Mouse (Mus musculus): ENCODE measurements around the gene Tcam1.
"Not testable (repeated sequence)": the region's sequence is repeated elsewhere in the genome, so short reads cannot be mapped to it uniquely, and the experiment has no call there.

Gene Tcam1

GRCm38 (mm10) chr11:106276454-106276853, at the start of gene Tcam1:
Gene Tcam1, plus strand, starts transcription at chr11:106276672.
- DNase-seq (ENCODE audit: low spot score) = peak; percentile 94

- not testable (repeated sequence) for DNase-seq (ENCODE audit: low spot score)
Observed at GRCm38 (mm10) chr11:106233978-106234377, 42.5 kb upstream of the Tcam1 start.

GRCm38 (mm10) chr11:106246834-106247233, 29.6 kb upstream of the Tcam1 start:
- DNase-seq (ENCODE audit: low spot score) = no peak

GRCm38 (mm10) chr11:106249326-106249725, 27.1 kb upstream of the Tcam1 start:
- no peak for DNase-seq (ENCODE audit: low spot score)

GRCm38 (mm10) chr11:106254767-106255166, 21.7 kb upstream of the Tcam1 start:
- DNase-seq (ENCODE audit: low spot score) = no peak

- no peak for DNase-seq (ENCODE audit: low spot score)
Observed at GRCm38 (mm10) chr11:106255174-106255573, 21.3 kb upstream of the Tcam1 start.

- peak; percentile 99 for DNase-seq (ENCODE audit: low spot score)
Observed at GRCm38 (mm10) chr11:106255685-106256451, 20.6 kb upstream of the Tcam1 start, which contains the start of the genes Ftsj3 and Psmc5. Gene Ftsj3, minus strand, starts transcription at chr11:106256079. Gene Psmc5, plus strand, starts transcription at chr11:106256154.

- no peak for DNase-seq (ENCODE audit: low spot score)
Observed at GRCm38 (mm10) chr11:106256775-106257174, 19.7 kb upstream of the Tcam1 start.

GRCm38 (mm10) chr11:106260826-106261450, 15.5 kb upstream of the Tcam1 start:
- DNase-seq (ENCODE audit: low spot score) = no peak

- no peak for DNase-seq (ENCODE audit: low spot score)
Observed at GRCm38 (mm10) chr11:106263963-106264362, 12.5 kb upstream of the Tcam1 start.

- no peak for DNase-seq (ENCODE audit: low spot score)
Observed at GRCm38 (mm10) chr11:106264988-106265387, 11.5 kb upstream of the Tcam1 start.

- DNase-seq (ENCODE audit: low spot score) = no peak
Observed at GRCm38 (mm10) chr11:106265570-106265969, 10.9 kb upstream of the Tcam1 start.

- DNase-seq (ENCODE audit: low spot score) = no peak
Observed at GRCm38 (mm10) chr11:106266431-106266830, 10.0 kb upstream of the Tcam1 start.

GRCm38 (mm10) chr11:106267311-106267852, 9.1 kb upstream of the Tcam1 start:
- DNase-seq (ENCODE audit: low spot score) = no peak

- no peak for DNase-seq (ENCODE audit: low spot score)
Observed at GRCm38 (mm10) chr11:106267871-106268270, 8.6 kb upstream of the Tcam1 start.

GRCm38 (mm10) chr11:106268326-106269059, 8.0 kb upstream of the Tcam1 start:
- peak; percentile 61 for DNase-seq (ENCODE audit: low spot score)

- DNase-seq (ENCODE audit: low spot score) = no peak
Observed at GRCm38 (mm10) chr11:106269060-106269431, 7.4 kb upstream of the Tcam1 start.

GRCm38 (mm10) chr11:106271131-106271793, 5.2 kb upstream of the Tcam1 start:
- no peak for DNase-seq (ENCODE audit: low spot score)

- DNase-seq (ENCODE audit: low spot score) = no peak
Observed at GRCm38 (mm10) chr11:106271794-106272643, 4.5 kb upstream of the Tcam1 start.

- peak; percentile 97 for DNase-seq (ENCODE audit: low spot score)
Observed at GRCm38 (mm10) chr11:106272644-106273310, 3.7 kb upstream of the Tcam1 start, which contains the start of gene Smarcd2. Gene Smarcd2, minus strand, starts transcription at chr11:106272972.

All from ovary, postnatal 14 days (tissue).